Mouse (Mus musculus) thymus, adult 2 months (tissue): ENCODE data around the gene Col6a1.

Source experiments
- CTCF ChIP-seq: fragments of 200-500 bp; IDR thresholded peaks from 2 replicates; pipeline ENCODE4 v1.5.1; 2012; ENCODE audit warnings: mild to moderate bottlenecking, control low read depth, low read length, moderate library complexity, borderline replicate concordance; ENCODE audit not compliant: control insufficient read depth, poor library complexity, insufficient read depth; ENCODE audit errors: extremely low read depth
- POLR2A ChIP-seq: fragments of 200-500 bp; IDR thresholded peaks from 2 replicates; pipeline ENCODE4 v1.6.1; 2012; ENCODE audit warnings: mild to moderate bottlenecking, low read length, control low read depth, moderate library complexity; ENCODE audit not compliant: control insufficient read depth, poor library complexity, insufficient read depth; ENCODE audit errors: extremely low read depth

DNA sequence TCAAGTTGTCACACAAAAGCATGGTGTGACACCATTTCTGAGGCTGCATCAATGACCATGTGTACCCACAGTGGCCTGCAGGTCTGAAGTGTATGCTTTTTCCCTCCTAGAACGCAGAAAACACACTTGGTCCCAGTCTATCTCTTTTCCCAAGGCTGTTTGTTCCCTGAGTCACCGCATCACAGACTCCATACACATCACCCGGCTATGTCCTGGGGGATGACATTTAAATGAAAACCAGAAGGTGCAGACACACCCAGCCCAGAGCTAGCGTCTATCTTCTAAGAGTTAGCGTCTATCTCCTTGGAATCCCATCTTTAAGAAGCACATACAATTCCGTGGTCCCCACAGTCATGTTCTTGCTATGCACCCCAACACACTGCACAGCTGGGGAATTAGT lies 43.6 kb upstream of the Col6a1 start:
- no peak for TF ChIP-seq CTCF
- no peak for TF ChIP-seq POLR2A
